Mouse (Mus musculus): ENCODE results near the gene Dpf1.

DNA sequence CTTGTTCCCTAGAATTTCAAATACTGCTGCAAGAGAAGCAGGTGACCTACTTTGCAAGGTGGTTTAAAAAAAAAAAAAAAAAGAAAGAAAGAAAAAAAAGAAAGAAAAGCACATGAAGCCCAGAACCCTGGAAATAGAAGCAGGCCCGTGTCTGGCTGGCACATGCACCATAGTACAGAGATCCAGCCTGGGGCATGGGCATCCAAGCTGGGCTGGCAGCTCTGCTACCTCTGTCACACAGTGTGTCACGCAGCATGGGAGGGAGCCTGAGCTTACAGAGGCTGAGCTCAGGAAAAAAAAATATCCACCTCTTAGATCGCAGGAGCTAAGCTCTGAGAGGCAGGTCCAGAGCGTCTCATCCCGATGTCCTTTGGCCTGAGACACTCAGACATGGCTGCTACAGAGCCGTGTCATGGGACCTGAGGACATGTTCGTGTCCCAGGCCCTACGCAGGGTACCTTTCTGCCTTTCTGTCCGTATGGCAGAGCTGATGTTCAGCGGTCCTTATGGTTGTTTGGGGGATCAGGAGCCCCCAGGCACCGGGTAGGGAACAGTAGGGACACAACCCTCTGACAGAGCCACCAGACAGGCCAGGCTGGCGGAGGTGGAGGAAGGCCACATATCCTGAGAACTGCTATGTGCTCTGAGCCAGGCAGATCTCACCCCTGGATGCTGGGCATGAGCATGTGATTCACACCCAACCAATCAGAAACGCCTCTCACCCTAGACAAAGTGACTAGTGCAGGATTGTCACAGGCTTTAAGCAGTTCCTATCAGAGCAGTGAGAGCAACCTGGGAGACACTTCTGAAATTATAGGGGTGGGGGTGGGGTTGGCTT lies 63.6 kb downstream of the Dpf1 start:
- no peak for TF ChIP-seq POLR2A (IDR thresholded peaks at IDR 0.05; ENCODE audit: borderline replicate concordance, low read depth, low read length)
- no peak for TF ChIP-seq CTCF (IDR thresholded peaks at IDR 0.05; ENCODE audit: low read depth, low read length)
